Mouse (Mus musculus) myocyte (in vitro differentiated cells): ENCODE data around the gene Plcb1. TPM values are rescaled to one million over a fixed set of nuclear protein-coding genes. Genes with fewer than 3 reads are reported as not detected.

Experiments used
- H3K27me3 ChIP-seq: one replicate; pipeline ENCODE4 v1.6.1; 2011; ENCODE audit not compliant: control insufficient read depth, insufficient read depth, insufficient read length
- H3K36me3 ChIP-seq: one replicate; pipeline ENCODE4 v1.6.1; 2011; ENCODE audit not compliant: control insufficient read depth, insufficient read depth
- H3K4me2 ChIP-seq: one replicate; pipeline ENCODE4 v1.6.1; 2011; ENCODE audit warnings: low read depth, control low read depth
- H3K4me3 ChIP-seq: one replicate; pipeline ENCODE4 v1.5.1; 2011; ENCODE audit warnings: mild to moderate bottlenecking, control low read depth, moderate library complexity
- H3K79me2 ChIP-seq: one replicate; pipeline ENCODE4 v1.6.1; 2011; ENCODE audit not compliant: control insufficient read depth, insufficient read depth
- H3ac ChIP-seq: one replicate; pipeline ENCODE4 v1.6.1; 2011; ENCODE audit not compliant: control insufficient read depth, insufficient read length
- CEBPB ChIP-seq: IDR thresholded peaks from 2 replicates; pipeline ENCODE4 v1.6.1; 2011; ENCODE audit warnings: mild to moderate bottlenecking, moderate library complexity; ENCODE audit not compliant: poor library complexity, insufficient read depth, severe bottlenecking
- E2F4 ChIP-seq: IDR thresholded peaks from one replicate; pipeline ENCODE4 v1.6.1; 2011; ENCODE audit warnings: mild to moderate bottlenecking, control low read depth, moderate library complexity; ENCODE audit not compliant: insufficient read depth
- MAX ChIP-seq: IDR thresholded peaks from one replicate; pipeline ENCODE4 v1.6.1; 2011; ENCODE audit warnings: low read depth, mild to moderate bottlenecking, control low read depth
- MYOD1 ChIP-seq, 3 experiments: IDR thresholded peaks; one replicate each; pipeline ENCODE4 v1.6.1; 2011; ENCODE audit warnings: control low read depth in 2 of 3, low read depth in 2 of 3, mild to moderate bottlenecking in 2 of 3, moderate library complexity in 1 of 3; ENCODE audit not compliant: insufficient read length in 2 of 3, control insufficient read depth in 1 of 3
- MYOG ChIP-seq, 3 experiments: IDR thresholded peaks; one replicate each; pipeline ENCODE4 v1.6.1; 2011; ENCODE audit warnings: control low read depth in 2 of 3, low read depth in 2 of 3, mild to moderate bottlenecking in 2 of 3; ENCODE audit not compliant: insufficient read length in 2 of 3, control insufficient read depth in 1 of 3, insufficient read depth in 1 of 3
- POLR2A ChIP-seq: IDR thresholded peaks from one replicate; pipeline ENCODE4 v1.6.1; 2011; ENCODE audit warnings: low read depth, mild to moderate bottlenecking, control low read depth, moderate library complexity; ENCODE audit not compliant: insufficient read length
- POLR2AphosphoS2 ChIP-seq: IDR thresholded peaks from one replicate; pipeline ENCODE4 v1.6.1; 2011; ENCODE audit warnings: low read depth, control low read depth; ENCODE audit not compliant: insufficient read length
- REST ChIP-seq: IDR thresholded peaks from one replicate; pipeline ENCODE4 v1.6.1; 2011; ENCODE audit warnings: mild to moderate bottlenecking, control low read depth, moderate library complexity; ENCODE audit not compliant: insufficient read depth, insufficient read length
- SRF ChIP-seq: IDR thresholded peaks from one replicate; pipeline ENCODE4 v1.6.1; 2011; ENCODE audit warnings: low read depth; ENCODE audit not compliant: control insufficient read depth, insufficient read length
- TCF12 ChIP-seq: IDR thresholded peaks from one replicate; pipeline ENCODE4 v1.6.1; 2011; ENCODE audit warnings: mild to moderate bottlenecking, control low read depth; ENCODE audit not compliant: poor library complexity, insufficient read depth, severe bottlenecking
- TCF3 ChIP-seq: IDR thresholded peaks from one replicate; pipeline ENCODE4 v1.6.1; 2011; ENCODE audit warnings: low read depth, control low read depth; ENCODE audit not compliant: insufficient read length
- USF1 ChIP-seq: IDR thresholded peaks from one replicate; pipeline ENCODE4 v1.6.1; 2011; ENCODE audit warnings: low read depth, mild to moderate bottlenecking, control low read depth, moderate library complexity
- polyA plus RNA-seq: library from polyadenylated mRNA; unstranded; fragments of >200 nt; fragmentation: generic; extraction: Trizol; gene quantifications from one replicate; pipeline ENCODE4 v1.2.1, GENCODE M21; 2012; ENCODE audit warnings: missing spikeins

Gene Plcb1
- polyA plus RNA-seq, 1 experiment, result 0.76 TPM

- Histone ChIP-seq H3K79me2 (no peaks in the 10 kb centered on the region), H3K36me3 (no peaks in the 10 kb centered on the region), H3ac (no peak overlapping the region), H3K4me3 (no peak overlapping the region), H3K27me3 (no peaks in the 10 kb centered on the region), H3K4me2 (no peak overlapping the region)
- TF ChIP-seq MYOG (IDR thresholded peaks at IDR 0.05; ENCODE audit: control insufficient read depth in 1 of 3, insufficient read depth in 1 of 3, insufficient read length in 2 of 3, low read depth in 2 of 3) (no peak), MAX (no peak), E2F4 (no peak), MYOD1 (IDR thresholded peaks at IDR 0.05; ENCODE audit: control insufficient read depth in 1 of 3, insufficient read length in 2 of 3, low read depth in 2 of 3) (no peak), USF1 (no peak), TCF12 (no peak), TCF3 (no peak), POLR2AphosphoS2 (no peak), SRF (no peak), CEBPB (no peak), POLR2A (no peak), REST (no peak)
Observed at GRCm38 (mm10) chr2:135279026-135279425, 493.2 kb downstream of the Plcb1 start.

- H3K27me3 ChIP-seq, result no peaks in the 10 kb centered on the region
- no peaks in the 10 kb centered on the region for H3K79me2 ChIP-seq
- H3K36me3 ChIP-seq, result no peaks in the 10 kb centered on the region
- H3K4me3 ChIP-seq, result no peak overlapping the region
- no peak overlapping the region for H3ac ChIP-seq
- TF ChIP-seq MYOD1 (IDR thresholded peaks at IDR 0.05; ENCODE audit: control insufficient read depth in 1 of 3, insufficient read length in 2 of 3, low read depth in 2 of 3), result no peak
- no peak overlapping the region for H3K4me2 ChIP-seq
Observed at GRCm38 (mm10) chr2:135283783-135284182, 497.9 kb downstream of the Plcb1 start.

- H3K36me3 ChIP-seq, result no peaks in the 10 kb centered on the region
- H3K4me3 ChIP-seq, result no peak overlapping the region
- peak overlapping the region; percentile 51 for H3K4me2 ChIP-seq
- H3ac ChIP-seq, result no peak overlapping the region
- no peaks in the 10 kb centered on the region for H3K27me3 ChIP-seq
- no peaks in the 10 kb centered on the region for H3K79me2 ChIP-seq
- TF ChIP-seq REST (no peak), TCF12 (no peak), MYOG (IDR thresholded peaks at IDR 0.05; ENCODE audit: control insufficient read depth in 1 of 3, insufficient read depth in 1 of 3, insufficient read length in 2 of 3, low read depth in 2 of 3) (peak in 1 of 3 experiments; percentile 23), MAX (no peak), POLR2A (no peak), CEBPB (0 out of 2 replicates have a peak, but pooled peaks have one; percentile 34), TCF3 (no peak), SRF (no peak), USF1 (no peak), E2F4 (no peak), MYOD1 (IDR thresholded peaks at IDR 0.05; ENCODE audit: control insufficient read depth in 1 of 3, insufficient read length in 2 of 3, low read depth in 2 of 3) (peak in 2 of 3 experiments; percentile 46 to 47)
Observed at GRCm38 (mm10) chr2:135296184-135296769, 510.4 kb downstream of the Plcb1 start.

GRCm38 (mm10) chr2:135300480-135300879 lies 514.6 kb downstream of the Plcb1 start:
- Histone ChIP-seq H3K4me3 (no peak overlapping the region), H3K27me3 (no peaks in the 10 kb centered on the region), H3K36me3 (no peaks in the 10 kb centered on the region), H3K79me2 (no peaks in the 10 kb centered on the region), H3ac (no peak overlapping the region), H3K4me2 (no peak overlapping the region)
- TF ChIP-seq POLR2AphosphoS2 (no peak), E2F4 (no peak), CEBPB (no peak), POLR2A (no peak), SRF (no peak), MYOD1 (IDR thresholded peaks at IDR 0.05; ENCODE audit: control insufficient read depth in 1 of 3, insufficient read length in 2 of 3, low read depth in 2 of 3) (no peak), TCF12 (no peak), TCF3 (no peak), MAX (no peak), MYOG (IDR thresholded peaks at IDR 0.05; ENCODE audit: control insufficient read depth in 1 of 3, insufficient read depth in 1 of 3, insufficient read length in 2 of 3, low read depth in 2 of 3) (no peak), USF1 (no peak), REST (no peak)

- H3K79me2 ChIP-seq, result no peaks in the 10 kb centered on the region
- no peaks in the 10 kb centered on the region for H3K27me3 ChIP-seq
- H3K4me3 ChIP-seq, result no peak overlapping the region
- H3K4me2 ChIP-seq, result no peak overlapping the region
- H3ac ChIP-seq, result no peak overlapping the region
- no peaks in the 10 kb centered on the region for H3K36me3 ChIP-seq
- TF ChIP-seq TCF3 (no peak), USF1 (no peak), E2F4 (no peak), REST (no peak), POLR2AphosphoS2 (no peak), MYOD1 (IDR thresholded peaks at IDR 0.05; ENCODE audit: control insufficient read depth in 1 of 3, insufficient read length in 2 of 3, low read depth in 2 of 3) (no peak), MAX (no peak), TCF12 (no peak), POLR2A (no peak), MYOG (IDR thresholded peaks at IDR 0.05; ENCODE audit: control insufficient read depth in 1 of 3, insufficient read depth in 1 of 3, insufficient read length in 2 of 3, low read depth in 2 of 3) (no peak), CEBPB (no peak)
Observed at GRCm38 (mm10) chr2:135302483-135302882, 516.6 kb downstream of the Plcb1 start.
